Mouse (Mus musculus) spleen, adult 18-20 months (tissue): ENCODE data around the gene Sgsh.
"Not testable (repeated sequence)": the region's sequence is repeated elsewhere in the genome, so short reads cannot be mapped to it uniquely, and the experiment has no call there.

ENCODE experiments used
- DNase-seq, 2 experiments: peaks; one replicate each; pipeline ENCODE4 v3.0.0; 2022; ENCODE audit warnings: mixed read lengths in 2 of 2

Sgsh gene

DNA sequence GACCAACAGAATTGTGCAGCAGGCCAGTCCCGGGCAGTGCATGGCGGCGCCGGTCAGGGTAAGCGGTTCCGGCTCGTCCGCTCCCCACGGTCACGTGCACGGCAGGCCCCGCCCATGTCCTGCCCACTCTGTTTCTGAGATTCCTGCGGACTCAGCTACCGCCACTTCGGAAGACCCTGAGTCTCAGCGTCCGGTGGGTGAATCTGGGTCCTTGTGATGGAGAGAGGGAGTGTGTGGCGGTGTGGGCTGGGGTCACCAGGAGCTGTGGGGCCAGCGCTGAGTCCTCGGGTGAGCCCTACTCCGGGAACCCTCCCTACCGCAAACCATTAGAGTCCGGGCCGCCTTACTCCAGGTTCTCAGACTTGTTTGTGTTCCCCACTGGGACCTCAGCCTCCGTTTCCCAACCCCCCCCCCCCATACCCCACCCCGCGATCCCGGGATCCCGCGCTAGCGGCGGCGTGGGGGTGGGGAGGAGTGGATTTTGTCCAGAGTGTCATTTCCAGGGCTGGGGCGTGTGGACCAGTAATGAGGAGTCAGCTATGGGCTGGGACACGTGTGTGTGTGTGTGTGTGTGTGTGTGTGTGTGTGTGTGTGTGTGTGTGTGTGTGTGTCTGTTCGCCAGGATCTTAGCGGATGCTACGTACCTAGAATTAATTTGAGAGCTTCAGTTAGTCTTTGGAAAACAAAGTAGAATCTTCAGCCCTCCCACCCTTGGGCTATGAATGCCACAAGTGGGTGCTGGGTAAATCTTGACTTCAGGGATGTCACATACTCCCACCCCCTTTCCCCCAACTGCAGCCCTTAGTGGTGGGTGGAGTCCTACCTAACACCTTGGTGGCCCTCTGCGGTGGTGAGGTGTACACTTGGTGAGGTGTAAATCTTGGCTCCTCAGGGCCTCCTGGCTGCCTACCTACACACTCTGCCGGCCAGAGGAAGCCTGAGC lies at the start of gene Sgsh, which contains the start of gene Slc26a11:
Sgsh (minus strand) TSS at position 94 of the 943 bp plus-strand sequence.
Slc26a11 (plus strand) TSS at position 115 of the 943 bp plus-strand sequence.
- peak; percentile 84 to 97 for DNase-seq

DNA sequence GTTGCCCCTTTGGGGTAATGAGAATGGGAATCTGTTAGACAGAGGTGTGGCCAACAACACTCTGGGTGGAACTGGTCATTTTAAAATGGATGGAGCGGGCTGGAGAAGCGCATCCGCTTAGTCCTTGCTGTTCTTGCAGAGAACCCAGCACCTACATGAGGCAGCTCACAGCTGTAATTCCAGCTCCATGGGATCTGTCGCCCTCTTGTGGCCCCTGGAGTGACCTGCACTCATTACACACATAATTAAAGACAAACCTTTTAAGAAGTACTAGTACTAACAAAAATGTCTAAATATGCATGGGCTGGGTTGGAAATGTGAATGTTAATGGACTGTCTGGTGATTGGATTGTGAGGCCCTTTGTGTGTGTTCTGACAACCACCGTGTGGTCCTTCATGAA lies 49.3 kb upstream of the Sgsh start:
- peak; percentile 25 to 51 for DNase-seq

DNA sequence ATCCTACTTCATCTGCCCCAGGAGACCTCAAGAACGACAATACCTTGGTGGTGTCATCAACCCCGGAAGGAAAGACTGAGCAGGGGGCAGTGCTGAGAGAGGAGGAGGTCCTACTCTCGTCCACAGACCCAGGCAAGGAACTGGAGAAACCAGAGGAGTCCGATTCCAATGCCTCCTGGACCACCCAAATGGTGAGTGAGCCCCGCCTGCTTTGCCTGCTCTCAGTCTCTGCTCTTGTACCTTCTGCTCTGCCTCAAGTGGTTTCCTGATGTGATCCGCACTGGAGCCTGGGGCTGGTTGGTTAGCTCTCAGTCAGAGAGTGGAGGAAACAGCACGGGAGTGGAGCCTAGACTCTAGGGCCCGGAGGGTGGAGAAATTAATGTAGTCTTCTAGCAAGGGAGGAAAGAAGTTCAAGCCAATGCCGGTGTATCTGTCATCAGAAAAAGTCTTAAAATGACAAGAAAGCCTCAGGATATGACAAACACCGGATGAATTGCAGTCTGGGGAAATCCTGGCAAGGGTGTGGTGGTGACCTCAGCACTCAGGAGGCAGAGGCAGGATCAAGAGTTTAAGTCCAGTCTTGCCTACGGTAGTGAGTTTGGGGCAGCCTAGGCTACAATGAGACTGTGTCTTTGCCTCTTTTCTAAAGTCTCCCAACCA lies 47.3 kb upstream of the Sgsh start:
- no peak for DNase-seq

DNA sequence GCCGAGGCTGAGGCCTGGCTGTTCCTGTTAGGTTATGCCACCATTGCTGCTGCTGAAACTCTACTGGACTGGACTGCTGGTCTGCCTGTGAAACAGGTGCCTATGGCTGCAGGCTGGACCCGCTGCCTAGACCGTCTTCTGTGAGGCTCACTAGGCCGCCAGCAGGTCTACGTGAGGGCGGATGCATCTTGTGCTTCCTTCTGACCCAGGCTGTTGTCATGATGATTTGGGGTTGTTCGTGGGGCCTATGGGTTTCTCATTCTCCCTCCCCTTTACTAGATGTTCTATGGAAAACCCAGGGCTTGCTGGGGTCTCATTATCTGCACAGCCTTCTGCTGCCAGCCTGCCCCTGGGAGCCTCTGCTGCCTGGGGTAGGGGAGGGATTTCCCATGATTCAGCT lies 41.1 kb upstream of the Sgsh start:
- DNase-seq: no peak

DNA sequence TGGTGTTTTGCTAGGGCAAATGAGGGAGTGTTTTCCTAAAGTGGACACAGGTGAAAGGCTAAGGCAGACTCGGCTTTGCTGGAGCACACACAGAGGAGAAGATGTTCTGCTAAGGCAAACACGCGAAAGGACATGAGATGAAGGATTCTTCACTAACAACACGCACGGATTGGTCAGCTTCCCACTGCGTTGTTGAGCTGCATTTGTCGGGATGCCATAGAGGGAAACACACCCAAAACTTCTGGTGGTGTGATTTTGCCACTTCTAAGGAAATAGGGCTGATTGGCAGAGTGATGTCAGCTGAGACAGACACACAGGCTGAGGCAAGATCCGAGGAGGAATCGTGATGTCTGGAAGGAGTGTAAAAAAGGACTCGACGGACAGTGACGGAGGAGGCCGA lies 40.6 kb upstream of the Sgsh start:
- DNase-seq: no peak

DNA sequence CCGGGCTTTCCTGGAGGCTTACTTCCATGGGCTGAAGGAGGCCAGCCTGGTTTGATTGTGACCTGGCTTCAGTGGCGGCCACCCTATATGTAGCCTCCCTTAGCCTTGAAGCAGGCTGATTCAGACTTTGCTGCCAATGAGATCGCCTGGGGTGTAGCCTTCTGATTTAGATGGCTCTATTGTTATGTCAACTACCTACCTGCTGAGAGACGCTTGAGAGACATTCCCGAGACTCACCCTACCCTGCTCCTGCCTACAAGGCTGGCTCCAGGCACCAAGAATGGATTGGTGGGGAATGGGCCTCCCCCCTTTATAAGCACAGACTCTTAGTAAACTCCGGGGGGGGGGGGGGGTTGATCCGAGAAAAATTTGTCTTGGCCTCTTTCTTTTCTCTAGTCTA lies 40.1 kb upstream of the Sgsh start:
- no peak for DNase-seq

DNA sequence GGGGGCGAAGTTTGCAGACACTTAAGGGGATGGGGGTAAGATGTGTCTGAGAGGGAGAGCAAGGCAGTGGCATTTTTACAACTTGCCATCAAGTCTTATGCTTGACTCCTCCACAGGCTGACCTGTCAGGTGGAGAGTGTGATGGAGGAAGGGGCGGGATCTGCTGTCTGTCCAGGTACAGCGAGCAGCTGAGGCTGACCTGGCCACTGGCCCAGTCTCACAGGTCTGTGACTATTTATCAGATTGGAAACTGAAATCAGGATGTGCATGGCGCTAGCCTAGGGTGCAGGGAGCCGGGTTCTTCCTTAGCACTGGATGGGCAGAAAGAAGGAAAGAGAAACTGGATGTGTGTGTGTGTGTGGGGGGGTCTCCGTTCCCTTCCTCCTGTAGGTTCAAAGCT lies 38.9 kb upstream of the Sgsh start:
- no peak for DNase-seq

DNA sequence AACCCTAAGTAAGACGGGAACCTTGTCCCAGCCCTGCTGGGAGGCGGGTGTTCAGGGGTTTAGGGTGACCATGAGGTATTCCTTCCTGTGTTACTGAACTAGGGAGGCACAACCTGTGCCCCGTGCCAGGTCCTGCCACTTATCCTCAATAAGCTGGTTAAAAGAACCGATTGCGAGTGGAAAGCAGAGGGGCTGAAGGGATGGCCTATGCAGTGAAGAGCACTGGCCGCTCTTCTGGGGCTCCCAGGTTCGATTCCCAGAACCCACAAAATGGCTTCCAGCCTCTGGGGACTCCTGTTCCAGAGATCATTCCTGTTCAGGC lies 38.1 kb upstream of the Sgsh start:
- peak in 1 of 2 experiments; percentile 14 for DNase-seq

DNA sequence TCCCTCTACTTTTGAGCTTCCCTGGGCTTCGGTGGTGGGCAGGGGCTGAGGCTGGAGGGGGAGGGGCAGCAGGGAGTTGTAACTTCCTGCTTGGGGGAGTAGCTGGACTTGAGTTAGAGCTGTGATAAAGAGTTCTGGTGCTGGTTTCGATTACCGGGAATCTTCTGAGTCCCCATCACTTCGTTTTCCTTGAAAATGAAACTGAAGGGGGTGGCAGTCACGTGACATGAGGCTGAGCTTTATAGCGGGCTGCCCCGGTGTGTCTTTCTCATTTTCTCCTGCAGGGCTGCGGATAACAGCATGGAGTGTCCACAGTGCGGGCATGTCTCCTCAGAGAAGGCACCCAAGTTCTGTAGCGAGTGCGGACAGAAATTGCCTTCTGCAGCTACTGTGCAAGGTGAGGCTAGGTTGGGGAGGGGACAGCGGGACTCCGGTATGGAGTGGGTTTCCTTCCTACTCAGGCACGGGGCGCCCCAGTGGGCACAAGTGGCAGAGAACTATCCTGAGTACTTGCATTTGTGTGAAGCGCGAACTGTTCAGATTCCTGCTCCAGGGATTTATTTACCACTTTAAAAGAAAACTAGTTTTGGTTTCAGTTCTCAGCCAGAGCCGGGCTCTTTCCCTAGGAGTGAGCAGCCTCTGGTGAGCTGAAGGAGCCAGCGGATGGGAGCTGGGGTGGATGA lies 37.6 kb upstream of the Sgsh start, which contains the start of gene Rnf213:
Rnf213 (plus strand) TSS at position 301 of the 683 bp plus-strand sequence.
- peak; percentile 53 to 64 for DNase-seq

DNA sequence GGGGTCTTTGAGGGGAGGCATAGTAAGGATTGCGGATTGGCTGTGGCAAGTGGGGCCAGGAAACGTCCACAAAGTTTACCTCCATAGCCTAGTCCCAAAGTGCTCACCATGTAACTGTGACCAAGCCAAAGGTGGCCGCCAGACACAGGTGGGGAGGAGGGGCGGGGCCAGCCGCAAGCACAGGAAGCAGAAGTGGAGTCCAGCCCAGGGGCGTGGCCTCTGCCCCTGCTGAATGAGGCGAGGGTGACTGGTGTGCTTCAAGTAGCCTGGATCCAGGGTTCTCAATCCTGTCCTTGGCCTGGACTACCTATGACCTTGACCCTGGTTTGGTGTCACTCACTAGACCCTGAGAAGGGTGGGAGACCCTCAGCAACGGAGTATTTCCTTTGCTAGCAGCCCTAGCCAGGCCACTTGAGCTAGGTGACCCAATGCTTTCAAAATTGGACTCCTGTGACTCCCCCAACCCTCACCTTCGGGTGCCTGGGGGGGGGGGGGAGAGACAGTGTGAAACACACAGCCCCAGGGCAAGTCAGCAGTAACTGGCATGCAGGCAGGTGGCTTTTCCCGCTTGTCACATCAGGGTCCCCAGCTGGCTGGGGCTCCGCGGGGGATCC lies 36.8 kb upstream of the Sgsh start:
- DNase-seq: peak; percentile 79 to 89

DNA sequence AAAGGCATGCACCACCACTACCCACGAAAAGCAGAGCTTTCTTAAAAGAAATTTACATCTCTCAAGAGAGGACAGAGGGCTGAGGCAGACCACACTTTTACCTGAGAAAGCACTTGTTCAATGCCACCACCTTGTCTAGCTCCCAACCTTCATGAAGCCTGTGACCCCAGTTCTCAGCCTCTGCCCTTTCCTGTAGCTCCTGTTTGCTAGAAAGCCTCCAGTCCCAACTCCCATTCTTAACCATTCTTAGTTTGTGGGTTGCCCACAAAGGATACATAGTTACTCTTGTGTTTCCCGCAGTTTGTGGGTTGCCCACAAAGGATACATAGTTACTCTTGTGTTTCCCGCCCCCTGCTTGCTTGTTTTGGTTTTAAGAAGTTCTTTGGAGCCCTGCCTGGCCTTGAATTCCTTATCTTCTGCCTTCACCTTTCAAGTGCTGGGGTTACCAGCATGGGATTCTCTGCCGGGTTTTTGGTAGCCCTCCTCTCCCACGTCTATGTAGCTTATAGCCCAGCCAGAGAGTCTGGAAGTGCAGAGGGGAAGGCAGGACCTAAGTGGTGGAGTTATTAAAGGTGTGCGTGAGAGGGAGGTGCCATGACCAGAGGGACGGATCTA lies 36.2 kb upstream of the Sgsh start:
- no peak for DNase-seq

DNA sequence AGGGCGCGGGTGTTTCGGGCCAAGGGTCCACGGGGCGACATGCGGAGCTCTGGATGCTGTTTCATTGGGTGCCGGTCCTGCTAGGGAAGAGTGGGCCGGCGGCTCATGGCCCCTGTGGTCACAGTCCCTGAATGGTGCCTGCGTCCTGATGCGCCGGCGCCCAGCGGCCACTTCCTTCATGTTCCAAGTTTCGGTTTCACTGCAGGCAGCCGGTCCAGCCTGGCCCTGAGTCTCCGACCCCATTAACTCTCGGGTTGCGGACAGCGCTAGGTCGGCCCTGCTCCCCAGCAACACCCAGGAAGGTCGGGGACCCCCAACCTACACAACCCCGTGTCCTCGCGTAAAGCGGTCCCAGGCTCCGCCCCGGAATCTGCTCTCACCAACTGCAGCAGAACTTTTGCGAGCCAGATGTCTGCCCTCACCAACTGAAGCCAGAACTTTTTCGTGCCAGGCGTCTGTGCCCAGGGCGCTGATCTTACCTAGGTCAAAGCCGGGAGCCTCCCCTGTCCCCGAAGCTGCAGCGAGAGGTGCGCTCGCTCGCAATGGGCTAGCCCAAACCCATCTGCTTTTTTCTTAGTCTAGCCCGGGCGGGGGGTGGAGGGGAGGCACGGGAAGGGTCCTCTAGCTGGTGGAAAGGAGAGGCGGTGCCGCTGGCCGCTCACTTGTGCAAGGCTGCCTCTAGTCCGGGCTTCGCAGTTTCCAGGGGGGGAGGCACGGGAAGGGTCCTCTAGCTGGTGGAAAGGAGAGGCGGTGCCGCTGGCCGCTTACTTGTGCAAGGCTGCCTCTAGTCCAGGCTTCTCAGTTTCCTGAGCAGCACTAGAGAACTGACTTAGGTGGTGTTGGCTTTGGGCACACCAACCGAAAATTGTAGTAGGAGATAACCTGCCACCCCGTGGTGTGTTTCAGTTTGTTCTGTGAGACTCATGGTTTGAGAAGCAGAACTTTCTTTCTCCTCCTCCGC lies 35.2 kb upstream of the Sgsh start:
- DNase-seq: peak; percentile 58 to 69

DNA sequence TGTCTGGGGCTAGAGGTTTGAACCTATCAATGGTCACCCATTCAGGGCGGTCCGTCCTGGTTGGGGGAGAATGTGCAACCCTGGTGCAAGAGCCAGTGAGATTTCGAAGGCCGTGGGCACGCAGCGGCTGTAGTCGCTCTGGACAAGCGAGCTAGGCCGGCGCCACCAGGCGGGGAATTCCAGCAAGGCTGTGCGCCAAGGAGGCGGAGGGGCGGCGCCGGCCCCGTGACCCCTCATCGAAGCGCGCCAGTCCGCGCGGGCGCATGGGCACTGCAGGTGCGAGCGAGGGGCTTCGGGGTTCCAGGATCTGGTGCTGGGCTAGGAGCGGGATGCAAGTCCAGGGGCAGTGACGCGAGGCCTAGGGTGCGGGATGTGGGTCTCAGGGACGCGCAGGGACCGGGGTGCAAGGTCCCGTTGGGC lies 34.5 kb upstream of the Sgsh start:
- peak; percentile 46 to 67 for DNase-seq

DNA sequence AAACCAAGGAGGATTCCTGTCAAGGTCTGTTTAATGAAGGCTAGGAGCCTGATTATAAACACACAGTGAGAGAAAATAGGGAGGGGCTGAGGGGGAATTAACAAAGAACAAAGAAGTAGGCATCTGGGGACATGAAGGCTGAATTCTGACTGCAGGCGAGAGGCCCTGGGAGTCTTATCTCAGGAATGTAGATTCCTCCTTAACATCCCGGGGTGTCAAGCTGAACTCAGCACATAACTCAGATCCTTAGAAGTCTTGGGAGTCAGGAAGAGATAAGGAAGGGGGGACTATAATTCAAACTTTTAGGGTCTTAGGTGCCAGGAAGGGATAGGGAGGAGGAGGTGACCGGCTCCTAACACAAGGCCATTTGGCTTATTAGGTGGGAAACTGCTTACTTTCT lies 31.9 kb upstream of the Sgsh start:
- DNase-seq: not testable (repeated sequence)

DNA sequence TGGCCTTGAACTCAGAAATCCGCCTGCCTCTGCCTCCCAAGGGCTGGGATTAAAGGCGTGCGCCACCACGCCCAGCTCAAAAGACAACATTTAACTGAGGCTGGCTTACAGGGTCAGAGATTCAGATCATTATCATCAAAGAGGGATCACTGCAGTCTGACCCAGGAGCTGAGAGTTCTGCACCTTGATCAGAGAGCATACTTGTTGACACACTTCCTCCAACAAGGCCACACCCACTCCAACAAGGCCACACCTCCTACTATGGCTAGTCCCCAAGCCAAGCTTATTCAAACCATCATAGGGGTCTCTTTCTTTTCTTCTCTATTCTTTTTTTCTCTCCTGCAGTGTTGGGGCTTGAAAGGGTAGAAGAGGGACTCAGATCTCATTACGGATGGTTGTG lies 31.0 kb upstream of the Sgsh start:
- DNase-seq: peak; percentile 22 to 46

DNA sequence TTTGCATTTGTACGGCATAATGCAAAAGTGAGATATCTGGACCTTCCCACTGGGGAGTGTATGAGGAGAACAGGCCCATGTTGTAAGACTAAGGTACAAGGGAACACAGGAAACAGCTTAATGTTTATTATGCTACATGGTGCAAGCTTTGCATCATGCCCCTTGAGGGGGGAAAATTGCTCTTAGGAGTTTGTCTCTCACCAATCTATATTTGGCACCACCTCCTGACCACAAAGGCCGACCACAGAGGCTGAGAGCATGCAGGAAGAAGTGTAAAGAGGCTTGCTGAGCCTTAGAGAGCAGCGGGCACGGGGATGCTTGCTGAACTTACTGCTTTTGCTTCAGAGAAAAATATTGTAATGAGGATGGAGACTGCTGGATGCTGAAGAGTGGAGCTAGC lies 29.6 kb upstream of the Sgsh start:
- DNase-seq: peak; percentile 49 to 55

DNA sequence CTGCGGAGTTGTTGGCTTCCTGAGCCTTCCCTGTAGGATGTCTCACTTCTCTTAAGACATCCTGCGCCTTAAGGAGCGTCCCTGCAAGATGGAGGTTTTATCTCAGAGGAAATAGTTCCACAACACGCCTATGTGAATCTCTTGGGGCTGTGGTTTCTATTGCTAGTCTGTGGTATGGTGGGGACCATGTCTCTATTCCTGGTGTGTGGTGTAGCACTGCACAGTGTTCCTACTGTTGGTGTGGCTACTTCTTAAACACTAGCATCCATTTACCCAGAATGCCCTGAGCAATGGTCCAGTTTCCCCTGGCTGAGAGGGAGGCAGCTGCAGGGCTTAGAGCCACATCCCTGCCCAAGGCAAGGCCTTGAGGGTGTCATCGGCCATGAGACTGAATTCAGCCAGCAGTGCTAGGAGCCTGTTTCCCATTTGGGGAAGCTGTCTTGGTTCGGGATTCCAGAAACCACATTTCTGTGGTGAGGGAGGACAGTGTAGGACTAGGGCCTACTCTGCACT lies 27.1 kb upstream of the Sgsh start:
- no peak for DNase-seq

DNA sequence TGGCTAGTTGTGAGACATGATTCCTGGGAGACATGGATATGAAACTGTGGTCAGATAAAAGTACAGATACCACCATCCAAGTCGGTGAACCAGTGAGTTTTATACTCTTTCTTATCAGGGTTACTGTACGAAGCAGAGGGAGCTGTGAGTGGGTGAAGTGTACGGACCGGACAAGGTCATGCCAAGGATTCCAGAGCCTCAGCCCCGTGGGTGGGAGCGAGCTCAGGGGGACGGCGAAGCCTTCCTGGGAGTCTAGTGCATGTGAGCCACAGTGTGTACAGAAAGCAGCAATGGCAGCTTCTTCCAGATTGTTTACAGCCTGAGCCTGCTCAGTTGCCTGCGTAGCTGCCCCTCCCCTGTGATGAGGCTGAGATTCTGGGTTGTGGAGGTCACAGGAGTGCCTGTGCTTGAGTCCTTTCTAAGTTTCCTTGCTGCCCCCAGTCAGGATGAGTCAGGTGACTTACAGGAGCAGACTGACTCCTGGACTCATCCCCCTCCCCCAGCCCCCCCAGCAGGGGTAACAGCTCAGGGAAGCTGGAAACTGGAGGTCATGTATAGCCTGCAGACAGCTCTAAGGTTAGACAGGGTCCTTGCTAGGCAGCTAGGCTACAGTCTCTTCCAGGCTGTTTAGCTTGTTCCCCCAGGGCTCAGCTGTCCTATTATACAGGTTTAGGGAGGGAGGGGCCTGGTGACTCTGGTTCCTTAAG lies 26.4 kb upstream of the Sgsh start:
- no peak for DNase-seq

DNA sequence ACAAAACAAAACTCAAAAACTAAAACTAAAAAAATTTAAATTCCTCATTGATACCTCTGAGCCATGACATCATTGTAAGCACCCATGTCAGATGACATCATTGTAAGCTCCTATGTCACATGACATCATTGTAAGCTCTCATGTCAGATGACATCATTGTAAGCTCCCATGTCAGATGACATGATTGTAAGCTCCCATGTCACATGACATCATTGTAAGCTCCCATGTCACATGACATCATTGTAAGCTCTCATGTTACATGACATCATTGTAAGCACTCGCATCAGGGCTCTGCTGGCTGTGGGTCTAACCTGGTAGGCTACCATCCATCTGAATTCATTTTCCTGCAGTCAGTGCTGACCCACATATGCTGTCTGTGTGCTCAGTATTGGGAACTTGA lies 23.2 kb upstream of the Sgsh start:
- no peak for DNase-seq

DNA sequence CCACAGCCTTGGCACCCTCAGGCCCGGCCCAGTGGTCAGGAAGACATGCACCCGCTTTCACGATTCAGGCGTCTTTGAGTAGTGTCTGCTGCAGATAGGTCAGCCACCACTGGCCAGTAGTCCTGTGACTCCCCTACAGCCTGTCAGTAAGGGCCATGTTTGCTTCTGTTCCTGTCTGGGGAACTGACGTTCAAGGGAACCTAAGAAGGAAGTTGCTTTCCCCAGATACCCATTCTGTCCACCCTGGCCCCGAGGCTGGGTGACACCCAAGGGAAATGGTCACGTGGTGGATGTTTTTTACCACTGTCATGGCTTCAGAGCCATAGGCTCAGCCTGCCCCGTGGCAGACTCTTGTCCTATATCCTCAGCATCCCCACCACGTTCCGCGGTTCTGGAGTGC lies 22.0 kb upstream of the Sgsh start:
- no peak for DNase-seq
